16 mouse cellular contexts compared by ENCODE assay signal in genomic region chr11:90121902-90122301, GRCm38 (mm10).
DNase-seq lines count a peak whose midpoint lies in the region; ATAC-seq and TF ChIP-seq lines count a peak whose summit lies in the region.
"Had no signal": no experiment of that assay in that cellular context is flagged by ENCODE, and none has a peak within 500 bp of the region (broad histone marks: within the 10 kb centered on the region; RNA-seq: fewer than 3 reads in every experiment).

No protein-coding gene starts in this region.

- no peak overlapping the region for H3K4me3 ChIP-seq in gastrocnemius, adult 2 months
- H3K4me3 ChIP-seq in midbrain, postnatal 0 days (ENCODE audit: low read depth, low read length) = no peak overlapping the region
- H3K4me3 ChIP-seq in midbrain, embryonic 11.5 days (ENCODE audit: low read depth, low read length) = no peak overlapping the region
- H3K4me3 ChIP-seq: limb, embryonic 12.5 days had no signal

- H3K9ac ChIP-seq in midbrain, postnatal 0 days (replicated peaks; ENCODE audit: low read length, poor library complexity, severe bottlenecking) = no peak overlapping the region
- no peak overlapping the region for H3K9ac ChIP-seq in midbrain, embryonic 11.5 days (ENCODE audit: low read length)
- H3K9ac ChIP-seq: limb, embryonic 12.5 days had no signal

- 44% methylated on average over 3 of the region's 3 CpGs for WGBS in midbrain, postnatal 0 days
- WGBS in midbrain, embryonic 11.5 days = 35% methylated on average over 3 of the region's 3 CpGs

- no peak for TF ChIP-seq CTCF in gastrocnemius, adult 2 months (IDR thresholded peaks at IDR 0.05)
- TF ChIP-seq CTCF in midbrain, postnatal 0 days (IDR thresholded peaks at IDR 0.05) = no peak

- peak overlapping the region; percentile 66; the same call in 1 of the 2 replicates for H3K27ac ChIP-seq in gastrocnemius, adult 2 months
- no peak overlapping the region for H3K27ac ChIP-seq in midbrain, postnatal 0 days (ENCODE audit: low read depth, low read length)
- H3K27ac ChIP-seq in midbrain, embryonic 11.5 days (ENCODE audit: low read depth, low read length) = no peak overlapping the region
- H3K27ac ChIP-seq: limb, embryonic 12.5 days; macrophage had no signal

- H3K36me3 ChIP-seq in midbrain, postnatal 0 days (ENCODE audit: insufficient read depth, low read length) = no peaks in the 10 kb centered on the region
- no peaks in the 10 kb centered on the region for H3K36me3 ChIP-seq in midbrain, embryonic 11.5 days (ENCODE audit: control insufficient read depth, insufficient read depth, low read length)
- H3K36me3 ChIP-seq: limb, embryonic 12.5 days had no signal

- DNase-seq in gastrocnemius, adult 2 months = peak; percentile 27
- DNase-seq in gastrocnemius, postnatal 10 days = no peak
- DNase-seq in midbrain, postnatal 0 days (ENCODE audit: low spot score) = peak; percentile 11
- DNase-seq in midbrain, embryonic 11.5 days (ENCODE audit: low spot score, missing footprints) = no peak
- DNase-seq in lung, postnatal 10 days = peak; percentile 84
- no peak for DNase-seq in layer of hippocampus, postnatal 36 days
- DNase-seq in left cerebral cortex, postnatal 36 days (ENCODE audit: low spot score in 2 of 2) = no peak
- DNase-seq in cerebellum, postnatal 36 days = no peak
- DNase-seq: adrenal gland, postnatal 10 days; cerebellum, adult 9-10 months; heart, postnatal 10 days; midbrain, embryonic 14.5 days; thymus, adult 18-20 months had no signal

- no peaks in the 10 kb centered on the region for H3K27me3 ChIP-seq in midbrain, postnatal 0 days (ENCODE audit: insufficient read depth, low read length)
- no peaks in the 10 kb centered on the region for H3K27me3 ChIP-seq in midbrain, embryonic 11.5 days (ENCODE audit: control insufficient read depth, insufficient read depth, low read length)
- H3K27me3 ChIP-seq: limb, embryonic 12.5 days had no signal

- H3K4me1 ChIP-seq in midbrain, postnatal 0 days (ENCODE audit: insufficient read depth, low read length) = 0 out of 2 replicates have a peak, but pooled peaks cover 2% of the 10 kb centered on the region
- H3K4me1 ChIP-seq in midbrain, embryonic 11.5 days (ENCODE audit: control insufficient read depth, insufficient read depth, low read length) = peaks cover 6% of the 10 kb centered on the region; the same call in 1 of the 2 replicates

- no peak overlapping the region for H3K4me2 ChIP-seq in midbrain, postnatal 0 days (ENCODE audit: low read depth, low read length, poor library complexity, severe bottlenecking)
- no peak overlapping the region for H3K4me2 ChIP-seq in midbrain, embryonic 11.5 days
- H3K4me2 ChIP-seq: limb, embryonic 12.5 days had no signal

- H3K9me3 ChIP-seq in midbrain, postnatal 0 days (ENCODE audit: low read length) = no peaks in the 10 kb centered on the region
- H3K9me3 ChIP-seq in midbrain, embryonic 11.5 days (ENCODE audit: control insufficient read depth, low read length) = no peaks in the 10 kb centered on the region
- H3K9me3 ChIP-seq: limb, embryonic 12.5 days had no signal

- ATAC-seq in midbrain, postnatal 0 days (ENCODE audit: low FRiP score) = no peak
- no peak for ATAC-seq in midbrain, embryonic 11.5 days (ENCODE audit: low FRiP score)
- ATAC-seq: inflammation-experienced regulatory T-cells, adult 6 months had no signal

- intact Hi-C loops in gastrocnemius, adult 2 months (cut with DNase I) = no loop called here
- intact Hi-C loops in left cerebral cortex, postnatal 36 days (cut with DNase I) = no loop called here

Comparison
In these comparisons a context has a peak if more than half of its experiments do, and no peak if none do; other contexts are left out.
1. DNase-seq: peak in gastrocnemius, adult 2 months (single experiment), midbrain, postnatal 0 days (single experiment) and lung, postnatal 10 days (single experiment); none in gastrocnemius, postnatal 10 days (single experiment), midbrain, embryonic 11.5 days (single experiment), layer of hippocampus, postnatal 36 days (0 of 2), left cerebral cortex, postnatal 36 days (0 of 2) and cerebellum, postnatal 36 days (0 of 2).